Mouse (Mus musculus) spleen, adult 2 months (tissue): ENCODE results near the gene Cenpo.

Experiments used
- CTCF ChIP-seq: fragments of 200-500 bp; IDR thresholded peaks from 2 replicates; pipeline ENCODE4 v1.5.1; 2011; ENCODE audit warnings: mild to moderate bottlenecking, inconsistent platforms; ENCODE audit not compliant: insufficient read depth, insufficient read length, insufficient replicate concordance; ENCODE audit errors: extremely low read depth
- POLR2A ChIP-seq: fragments of 200-500 bp; IDR thresholded peaks from 2 replicates; pipeline ENCODE4 v1.6.1; 2011; ENCODE audit warnings: low read depth, low read length, inconsistent platforms

- TF ChIP-seq CTCF (no peak), POLR2A (no peak)
Measured at GRCm38 (mm10) chr12:4201454-4202200, 32.5 kb downstream of the Cenpo start.
